ENCODE assay signal across 8 mouse cellular contexts in the genomic region with DNA sequence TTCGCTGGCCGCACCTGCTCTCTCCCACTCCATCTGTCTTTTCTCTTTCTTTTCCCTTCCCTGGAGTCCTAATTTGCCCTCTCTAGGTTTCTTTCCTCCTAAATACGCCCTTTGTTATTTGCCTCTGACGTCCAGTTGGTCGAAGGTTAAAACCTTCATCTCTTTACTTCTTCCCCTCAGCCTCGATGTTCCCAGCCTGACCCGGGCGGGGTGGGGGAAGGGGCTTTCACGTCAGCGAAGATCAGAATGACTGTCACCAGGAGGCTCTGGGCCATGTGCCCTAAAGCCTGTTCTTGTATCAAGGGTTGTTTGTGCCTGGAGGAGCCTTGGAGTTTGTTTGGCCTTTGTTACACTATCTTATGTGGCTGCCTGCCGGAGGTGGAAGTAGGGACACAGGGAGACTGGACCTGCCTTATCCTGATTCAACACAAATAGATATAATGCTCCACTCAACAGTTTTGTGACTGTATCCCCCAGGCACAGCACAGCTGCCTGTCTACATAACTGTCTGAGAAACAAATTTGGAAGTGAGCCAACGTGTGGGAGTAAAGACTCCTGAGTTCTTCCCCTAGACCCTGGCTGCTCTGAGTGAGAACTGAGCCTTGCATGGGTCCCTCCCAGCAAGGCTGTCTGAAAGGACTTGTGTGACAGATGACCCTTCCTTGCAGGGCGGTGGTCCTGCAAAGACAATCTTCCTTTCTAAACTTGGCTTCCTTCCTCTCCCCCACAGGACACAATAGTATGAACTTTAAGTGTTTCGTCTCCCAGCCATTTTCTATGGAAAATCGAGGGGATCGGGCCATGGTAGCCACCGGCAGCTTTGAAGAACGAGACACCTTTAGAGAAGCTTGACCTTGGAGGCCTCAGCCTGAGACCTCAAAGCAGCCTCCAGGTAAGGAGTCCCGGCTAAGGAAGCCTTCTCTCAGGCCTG. TPM values are rescaled to one million over a fixed set of nuclear protein-coding genes. Genes with fewer than 3 reads are reported as not detected.
A peak's percentile ranks its signal among the peaks of the same experiment; 100 is the strongest.
DNase-seq lines count a peak whose midpoint lies in the region; ATAC-seq and TF ChIP-seq lines count a peak whose summit lies in the region.

No protein-coding gene starts in this region.

- peak overlapping the region; percentile 55 for H3K4me3 ChIP-seq in cerebellum, adult 2 months (replicated peaks; ENCODE audit: insufficient read depth, low read depth, low read length)
- peak overlapping the region; percentile 33 for H3K4me3 ChIP-seq in forebrain, embryonic 16.5 days (replicated peaks; ENCODE audit: low read length)
- peak overlapping the region; percentile 52 for H3K4me3 ChIP-seq in intestine, embryonic 16.5 days (ENCODE audit: low read length)
- peak overlapping the region; percentile 61 for H3K4me3 ChIP-seq in lung, embryonic 16.5 days (ENCODE audit: low read length)

- ATAC-seq in forebrain, embryonic 16.5 days, result no peak
- 0 out of 2 replicates have a peak, but pooled peaks have one; percentile 5 for ATAC-seq in intestine, embryonic 16.5 days
- peak; percentile 30 for ATAC-seq in lung, embryonic 16.5 days (ENCODE audit: low read depth)

- no peak for TF ChIP-seq CTCF in cerebellum, adult 2 months (IDR thresholded peaks at IDR 0.05; ENCODE audit: borderline replicate concordance, insufficient read depth, low read depth, low read length)

- TF ChIP-seq POLR2A in cerebellum, adult 2 months (IDR thresholded peaks at IDR 0.05; ENCODE audit: borderline replicate concordance, insufficient read depth, low read length), result no peak

- 46% methylated on average over 19 of the region's 19 CpGs for WGBS in cerebellum, adult 2 months
- 40% methylated on average over 19 of the region's 19 CpGs for WGBS in forebrain, embryonic 16.5 days
- 27% methylated on average over 19 of the region's 19 CpGs for WGBS in intestine, embryonic 16.5 days
- WGBS in lung, embryonic 16.5 days, result 21% methylated on average over 19 of the region's 19 CpGs

- DNase-seq in cerebellum, adult 2 months, result no peak
- no peak for DNase-seq in cerebellum, adult 9-10 months
- DNase-seq in adipocyte (ENCODE audit: low spot score), result peak; percentile 90
- peak; percentile 19 for DNase-seq in retina, embryonic 14.5 days (ENCODE audit: low spot score)
- DNase-seq in frontal cortex, postnatal 10 days (ENCODE audit: low spot score in 2 of 2), result no peak

- no peak overlapping the region for H3K27ac ChIP-seq in cerebellum, adult 2 months (ENCODE audit: insufficient read depth, low read length)
- H3K27ac ChIP-seq in forebrain, embryonic 16.5 days (ENCODE audit: low read length), result no peak overlapping the region
- H3K27ac ChIP-seq in intestine, embryonic 16.5 days (ENCODE audit: low read length), result peak overlapping the region; percentile 89
- H3K27ac ChIP-seq in lung, embryonic 16.5 days (ENCODE audit: low read length), result peak overlapping the region; percentile 90

- no peaks in the 10 kb centered on the region for H3K4me1 ChIP-seq in cerebellum, adult 2 months (ENCODE audit: control insufficient read depth, insufficient read depth, low read length)
- peaks cover 19% of the 10 kb centered on the region for H3K4me1 ChIP-seq in forebrain, embryonic 16.5 days (replicated peaks; ENCODE audit: control insufficient read depth, insufficient read depth, low read length)
- peaks cover 18% of the 10 kb centered on the region for H3K4me1 ChIP-seq in intestine, embryonic 16.5 days (ENCODE audit: control insufficient read depth, insufficient read depth, low read length)
- peaks cover 23% of the 10 kb centered on the region for H3K4me1 ChIP-seq in lung, embryonic 16.5 days (replicated peaks; ENCODE audit: control insufficient read depth, insufficient read depth, low read length)

- no peaks in the 10 kb centered on the region for H3K9me3 ChIP-seq in forebrain, embryonic 16.5 days (ENCODE audit: control insufficient read depth, low read length)
- no peaks in the 10 kb centered on the region for H3K9me3 ChIP-seq in intestine, embryonic 16.5 days (ENCODE audit: control insufficient read depth, low read length)
- H3K9me3 ChIP-seq in lung, embryonic 16.5 days (ENCODE audit: control insufficient read depth, low read length), result no peaks in the 10 kb centered on the region

- H3K27me3 ChIP-seq in cerebellum, adult 2 months (ENCODE audit: control insufficient read depth, insufficient read depth, low read length), result no peaks in the 10 kb centered on the region
- H3K27me3 ChIP-seq in forebrain, embryonic 16.5 days (replicated peaks; ENCODE audit: control insufficient read depth, insufficient read depth, low read length), result no peaks in the 10 kb centered on the region
- H3K27me3 ChIP-seq in intestine, embryonic 16.5 days (replicated peaks; ENCODE audit: control insufficient read depth, insufficient read depth, low read length), result no peaks in the 10 kb centered on the region
- no peaks in the 10 kb centered on the region for H3K27me3 ChIP-seq in lung, embryonic 16.5 days (ENCODE audit: control insufficient read depth, insufficient read depth, low read depth, low read length)

- H3K36me3 ChIP-seq in forebrain, embryonic 16.5 days (ENCODE audit: control insufficient read depth, insufficient read depth), result no peaks in the 10 kb centered on the region
- peaks cover 10% of the 10 kb centered on the region; the same call in 1 of the 2 replicates for H3K36me3 ChIP-seq in intestine, embryonic 16.5 days (ENCODE audit: control insufficient read depth, insufficient read depth, low read length)
- H3K36me3 ChIP-seq in lung, embryonic 16.5 days (ENCODE audit: control insufficient read depth, insufficient read depth, low read length), result peaks cover 10% of the 10 kb centered on the region; the same call in 1 of the 2 replicates

- peak overlapping the region; percentile 25; the same call in 1 of the 2 replicates for H3K9ac ChIP-seq in forebrain, embryonic 16.5 days (replicated peaks; ENCODE audit: low read depth, low read length)
- H3K9ac ChIP-seq in intestine, embryonic 16.5 days (ENCODE audit: low read depth, low read length), result peak overlapping the region; percentile 78
- H3K9ac ChIP-seq in lung, embryonic 16.5 days (ENCODE audit: low read length), result peak overlapping the region; percentile 65

- peak overlapping the region; percentile 52 for H3K4me2 ChIP-seq in forebrain, embryonic 16.5 days (ENCODE audit: low read length)
- peak overlapping the region; percentile 89 for H3K4me2 ChIP-seq in intestine, embryonic 16.5 days (ENCODE audit: low read depth, low read length)
- peak overlapping the region; percentile 89 for H3K4me2 ChIP-seq in lung, embryonic 16.5 days (ENCODE audit: low read depth, low read length)

RNA-seq across cellular contexts. Expression of a gene that starts 0.6 kb away (rescaled TPM):
- 55.1 and 61.1 TPM in 2 replicates for polyA plus RNA-seq in cerebellum, adult 2 months (2012; rRNA removed)
- 42.3 and 49.6 TPM in 2 replicates for polyA plus RNA-seq in forebrain, embryonic 16.5 days (2015; fragmentation: Nextera tagmentation; extraction: Ambion mirVana)
- polyA plus RNA-seq in intestine, embryonic 16.5 days (2015; fragmentation: Nextera tagmentation; extraction: Ambion mirVana), result 368 and 382 TPM in 2 replicates
- 306 and 325 TPM in 2 replicates for polyA plus RNA-seq in lung, embryonic 16.5 days (2015; fragmentation: Nextera tagmentation; extraction: Ambion mirVana)

RNA-seq across cellular contexts. Expression of a gene that starts 21.0 kb away (rescaled TPM):
- 3.9 and 4.4 TPM in 2 replicates for polyA plus RNA-seq in cerebellum, adult 2 months (2012; rRNA removed)
- not detected in 2 replicates for polyA plus RNA-seq in forebrain, embryonic 16.5 days (2015; fragmentation: Nextera tagmentation; extraction: Ambion mirVana)
- polyA plus RNA-seq in intestine, embryonic 16.5 days (2015; fragmentation: Nextera tagmentation; extraction: Ambion mirVana), result not detected in 2 replicates
- 0.09 TPM in 1 of 2 replicates, not detected in the other for polyA plus RNA-seq in lung, embryonic 16.5 days (2015; fragmentation: Nextera tagmentation; extraction: Ambion mirVana)

RNA-seq across cellular contexts. Expression of a gene that starts 21.0 kb away (rescaled TPM):
- 1.1 and 1.2 TPM in 2 replicates for polyA plus RNA-seq in cerebellum, adult 2 months (2012; rRNA removed)
- 3.0 and 3.3 TPM in 2 replicates for polyA plus RNA-seq in forebrain, embryonic 16.5 days (2015; fragmentation: Nextera tagmentation; extraction: Ambion mirVana)
- polyA plus RNA-seq in intestine, embryonic 16.5 days (2015; fragmentation: Nextera tagmentation; extraction: Ambion mirVana), result 0.48 and 0.50 TPM in 2 replicates
- 8.5 and 12.9 TPM in 2 replicates for polyA plus RNA-seq in lung, embryonic 16.5 days (2015; fragmentation: Nextera tagmentation; extraction: Ambion mirVana)

RNA-seq across cellular contexts. Expression of a gene that starts 43.1 kb away (rescaled TPM):
- polyA plus RNA-seq in cerebellum, adult 2 months (2012; rRNA removed), result 12.7 and 13.0 TPM in 2 replicates
- 10.1 and 12.3 TPM in 2 replicates for polyA plus RNA-seq in forebrain, embryonic 16.5 days (2015; fragmentation: Nextera tagmentation; extraction: Ambion mirVana)
- polyA plus RNA-seq in intestine, embryonic 16.5 days (2015; fragmentation: Nextera tagmentation; extraction: Ambion mirVana), result 59.2 and 59.3 TPM in 2 replicates
- 19.6 and 20.4 TPM in 2 replicates for polyA plus RNA-seq in lung, embryonic 16.5 days (2015; fragmentation: Nextera tagmentation; extraction: Ambion mirVana)

Comparison
In these comparisons a context has a peak if more than half of its experiments do, and no peak if none do; other contexts are left out.
1. DNase-seq: peak in adipocyte (single experiment) and retina, embryonic 14.5 days (single experiment); none in cerebellum, adult 2 months (0 of 2), cerebellum, adult 9-10 months (single experiment) and frontal cortex, postnatal 10 days (0 of 2).
2. H3K27ac ChIP-seq: peak in intestine, embryonic 16.5 days (single experiment) and lung, embryonic 16.5 days (single experiment); none in cerebellum, adult 2 months (single experiment) and forebrain, embryonic 16.5 days (single experiment).
3. H3K9ac ChIP-seq: peak in every context shown above with its lines; median percentile 78 in intestine, embryonic 16.5 days; 65 in lung, embryonic 16.5 days; 25 in forebrain, embryonic 16.5 days.
4. Peak in every context shown above with its lines, with median percentiles within 50 percentile points of each other: H3K4me3 ChIP-seq and H3K4me2 ChIP-seq.